Mouse (Mus musculus) heart, postnatal 0 days (tissue): ENCODE measurements at regions not wholly inside any gene's neighbourhood (a gene's known extent, or its start where the extent isn't known, plus 50 kb on each side); places are given as distances from the start of the nearest gene placed in this dataset.

ENCODE experiments used
- ATAC-seq: fragments of 200-750 bp; cut with Nextera tagmentation; 2 replicates; pipeline ENCODE4 v1.8.0; 2017; ENCODE audit warnings: low read depth, moderate number of reproducible peaks, moderate library complexity; ENCODE audit not compliant: insufficient read depth
- DNase-seq: peaks from one replicate; pipeline ENCODE4 v3.0.0-alpha.2; 2016; ENCODE audit warnings: low spot score
- H3K27ac ChIP-seq: fragments of 300-500 bp; sonication (generic); 2 replicates; pipeline ENCODE4 v1.5.1; 2014; ENCODE audit warnings: low read depth, mild to moderate bottlenecking
- H3K27me3 ChIP-seq: fragments of 300-500 bp; sonication (generic); 2 replicates; pipeline ENCODE4 v1.6.1; 2014; ENCODE audit warnings: low read length, mixed read lengths; ENCODE audit not compliant: control insufficient read depth, insufficient read depth
- H3K36me3 ChIP-seq: fragments of 300-500 bp; sonication (generic); replicated peaks from 2 replicates; pipeline ENCODE4 v1.6.1; 2014; ENCODE audit warnings: low read length, mixed read lengths; ENCODE audit not compliant: control insufficient read depth, insufficient read depth
- H3K4me1 ChIP-seq: fragments of 300-500 bp; sonication (generic); 2 replicates; pipeline ENCODE4 v1.6.1; 2014; ENCODE audit warnings: antibody characterized with exemption; ENCODE audit not compliant: control insufficient read depth, insufficient read depth
- H3K4me2 ChIP-seq: fragments of 300-500 bp; sonication (generic); 2 replicates; pipeline ENCODE4 v1.6.1; 2014; ENCODE audit warnings: low read depth, mild to moderate bottlenecking, low read length, moderate library complexity
- H3K4me3 ChIP-seq: fragments of 300-500 bp; sonication (generic); 2 replicates; pipeline ENCODE4 v1.5.1; 2014; ENCODE audit warnings: low read depth, low read length
- H3K9ac ChIP-seq: fragments of 300-500 bp; sonication (generic); replicated peaks from 2 replicates; pipeline ENCODE4 v1.6.1; 2014; ENCODE audit warnings: low read depth, low read length, mixed read lengths
- H3K9me3 ChIP-seq: fragments of 300-500 bp; sonication (generic); replicated peaks from 2 replicates; pipeline ENCODE4 v1.6.1; 2016; ENCODE audit warnings: low read length; ENCODE audit not compliant: control insufficient read depth
- CTCF ChIP-seq: IDR thresholded peaks from 2 replicates; pipeline ENCODE4 v1.5.1; 2016; ENCODE audit warnings: antibody characterized with exemption, control low read depth, low read depth
- EP300 ChIP-seq: IDR thresholded peaks from 2 replicates; pipeline ENCODE4 v1.6.1; 2016; ENCODE audit warnings: antibody characterized with exemption, low read depth
- WGBS: fragments of 180-500 bp; shearing (Covaris S2); extraction: QIAGEN DNeasy Blood & Tissue Kit; methylation state at CpG from one replicate; pipeline ENCODE4 v1.1.7; 2014; 5-methylcytosine and 5-hydroxymethylcytosine counted together

DNA sequence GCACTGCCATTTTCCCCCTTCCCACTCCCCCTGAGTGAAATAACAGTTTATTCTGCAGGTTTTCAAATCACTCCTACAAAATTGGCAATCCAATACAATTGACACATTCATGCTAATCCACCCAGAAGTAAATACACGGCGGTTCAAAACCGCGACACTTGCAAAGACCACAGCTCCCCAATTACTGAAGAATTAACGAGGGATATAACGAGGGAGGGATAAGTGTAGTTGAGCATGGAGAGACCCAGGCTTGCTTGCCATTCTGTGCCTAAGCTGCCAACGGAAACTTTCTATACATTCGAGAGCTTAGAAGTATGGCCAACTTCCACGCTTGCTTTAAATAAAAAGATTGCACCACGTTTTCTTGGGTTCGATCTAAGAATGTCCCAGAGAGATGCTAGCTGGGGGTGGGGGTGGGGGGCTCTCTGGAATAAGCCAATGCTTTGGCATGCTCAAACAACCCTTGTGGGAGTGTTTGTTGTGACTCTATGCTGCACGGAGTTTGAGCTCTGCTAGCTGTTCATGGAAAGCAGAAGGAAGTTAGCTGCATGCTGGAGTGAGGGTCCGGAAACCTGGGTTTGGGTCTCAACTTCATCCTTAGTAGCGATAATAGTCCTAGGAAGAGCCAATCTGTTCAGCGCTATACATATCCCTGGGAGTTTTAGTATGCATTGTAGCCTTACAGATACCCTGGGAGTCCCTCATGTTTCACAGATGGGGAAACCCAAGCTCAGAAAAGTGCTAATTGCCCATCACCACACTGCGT lies 98.9 kb upstream of the Nrbf2 start:
- ATAC-seq (no peak), DNase-seq (no peak)
- Histone ChIP-seq H3K4me3 (no peak overlapping the region), H3K27me3 (no peaks in the 10 kb centered on the region), H3K9me3 (no peaks in the 10 kb centered on the region), H3K4me2 (no peak overlapping the region), H3K4me1 (no peaks in the 10 kb centered on the region), H3K27ac (no peak overlapping the region), H3K36me3 (no peaks in the 10 kb centered on the region), H3K9ac (no peak overlapping the region)
- 84% methylated on average over 16 of the region's 16 CpGs for WGBS
- no peak for TF ChIP-seq EP300
- no peak for TF ChIP-seq CTCF

DNA sequence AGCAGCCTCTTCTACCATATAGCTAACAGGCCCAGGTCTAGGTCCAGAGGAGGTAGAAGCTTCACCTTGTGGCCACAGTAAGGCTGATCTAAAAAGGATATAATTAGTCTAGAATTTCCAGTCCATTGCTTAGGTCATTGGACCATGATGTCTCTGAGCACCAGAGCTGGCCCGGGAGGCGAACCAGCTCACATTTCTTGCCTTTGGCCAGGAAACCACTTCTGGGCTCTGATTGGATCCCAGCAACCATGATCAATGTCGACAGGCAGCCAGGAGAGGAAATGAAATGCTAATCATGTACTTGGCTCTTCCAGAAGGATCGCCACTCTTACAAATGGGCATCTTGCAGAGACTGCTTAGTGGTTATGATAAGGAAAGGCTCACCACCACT lies 99.5 kb upstream of the Nrbf2 start:
- ATAC-seq (no peak), DNase-seq (no peak)
- H3K36me3 ChIP-seq: no peaks in the 10 kb centered on the region
- H3K9me3 ChIP-seq: no peaks in the 10 kb centered on the region
- no peak overlapping the region for H3K9ac ChIP-seq
- TF ChIP-seq CTCF (no peak), EP300 (no peak)
- no peaks in the 10 kb centered on the region for H3K4me1 ChIP-seq
- 71% methylated on average over 4 of the region's 4 CpGs for WGBS
- H3K4me2 ChIP-seq: no peak overlapping the region
- no peaks in the 10 kb centered on the region for H3K27me3 ChIP-seq
- H3K4me3 ChIP-seq: no peak overlapping the region
- H3K27ac ChIP-seq: no peak overlapping the region

DNA sequence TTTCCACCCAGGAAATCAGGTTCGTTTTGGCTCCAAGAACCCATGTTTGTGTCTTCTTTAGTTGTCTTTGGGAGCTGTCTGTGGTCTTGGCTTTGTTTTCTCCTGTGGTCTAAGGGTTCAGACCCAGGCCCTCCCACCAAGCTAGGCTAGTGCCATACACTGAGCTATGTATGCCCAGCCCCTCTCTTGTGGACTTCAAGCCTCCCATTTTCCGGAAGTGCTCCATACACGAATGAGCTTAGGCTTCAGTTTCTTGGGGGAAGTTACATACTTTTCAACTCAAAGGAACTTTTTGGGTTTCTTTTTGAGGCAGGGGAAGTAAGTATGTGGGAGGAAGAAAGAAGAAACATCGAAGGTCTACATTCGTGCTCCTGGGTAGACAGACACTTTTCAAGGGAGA lies 100.9 kb upstream of the Nrbf2 start:
- WGBS: 64% methylated on average over 5 of the region's 5 CpGs
- Histone ChIP-seq H3K4me1 (no peaks in the 10 kb centered on the region), H3K4me2 (no peak overlapping the region)

DNA sequence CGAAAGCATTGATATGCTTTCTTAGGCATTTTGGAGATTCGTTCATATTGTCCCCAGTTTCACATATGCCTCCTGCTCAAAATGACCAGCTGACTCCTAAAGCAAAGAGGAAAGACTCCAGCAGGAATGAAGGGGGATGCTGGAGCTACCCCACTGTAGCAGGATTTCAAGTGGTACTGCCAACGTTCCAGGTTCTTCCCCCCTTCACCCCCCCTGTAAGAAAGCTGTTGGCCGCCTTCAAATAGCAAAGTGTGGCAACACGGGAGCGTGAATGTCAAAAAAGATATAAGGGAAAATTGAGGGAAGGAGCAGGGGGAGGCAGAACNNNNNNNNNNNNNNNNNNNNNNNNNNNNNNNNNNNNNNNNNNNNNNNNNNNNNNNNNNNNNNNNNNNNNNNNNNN lies 103.7 kb upstream of the Nrbf2 start:
- TF ChIP-seq CTCF (no peak), EP300 (no peak)
- H3K36me3 ChIP-seq: no peaks in the 10 kb centered on the region
- ATAC-seq: no peak
- 59% methylated on average over 5 of the region's 6 CpGs for WGBS
- H3K4me1 ChIP-seq: no peaks in the 10 kb centered on the region
- no peak overlapping the region for H3K4me3 ChIP-seq
- H3K27ac ChIP-seq: no peak overlapping the region
- DNase-seq: no peak
- H3K27me3 ChIP-seq: no peaks in the 10 kb centered on the region
- H3K4me2 ChIP-seq: no peak overlapping the region
- H3K9ac ChIP-seq: no peak overlapping the region
- H3K9me3 ChIP-seq: no peaks in the 10 kb centered on the region

More for the DNA sequence above, 100.9 kb upstream of the Nrbf2 start:
- Histone ChIP-seq H3K36me3 (no peaks in the 10 kb centered on the region), H3K4me3 (no peak overlapping the region), H3K27ac (no peak overlapping the region), H3K9me3 (no peaks in the 10 kb centered on the region), H3K27me3 (no peaks in the 10 kb centered on the region), H3K9ac (no peak overlapping the region)
- TF ChIP-seq CTCF: no peak
- TF ChIP-seq EP300: no peak
- DNase-seq (no peak), ATAC-seq (no peak)

DNA sequence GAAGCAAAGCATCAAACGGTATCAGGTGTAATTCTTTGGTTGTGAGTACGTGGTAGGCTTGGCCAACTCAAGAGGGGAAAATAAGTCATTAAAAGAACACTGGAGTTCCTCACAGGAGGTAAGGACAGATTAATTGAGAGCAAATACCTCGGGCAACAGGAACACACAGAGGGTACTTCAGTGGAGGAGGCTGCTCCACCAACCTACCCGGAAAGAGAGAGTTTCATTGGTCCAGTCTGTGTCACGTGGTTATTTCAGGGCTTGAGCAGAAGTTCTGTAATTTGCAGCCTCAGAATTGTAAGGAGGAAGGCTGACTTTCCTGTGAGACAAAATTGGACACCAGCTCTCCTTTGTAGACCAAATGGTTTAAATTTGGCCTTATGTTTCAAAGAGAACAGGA lies 115.3 kb upstream of the Nrbf2 start:
- H3K9ac ChIP-seq: no peak overlapping the region
- no peak overlapping the region for H3K27ac ChIP-seq
- no peaks in the 10 kb centered on the region for H3K36me3 ChIP-seq
- 59% methylated on average over 5 of the region's 5 CpGs for WGBS
- H3K27me3 ChIP-seq: no peaks in the 10 kb centered on the region
- no peaks in the 10 kb centered on the region for H3K4me1 ChIP-seq
- ATAC-seq: no peak
- no peak for DNase-seq
- H3K4me3 ChIP-seq: no peak overlapping the region
- no peak overlapping the region for H3K4me2 ChIP-seq
- H3K9me3 ChIP-seq: no peaks in the 10 kb centered on the region
- TF ChIP-seq EP300 (no peak), CTCF (no peak)

DNA sequence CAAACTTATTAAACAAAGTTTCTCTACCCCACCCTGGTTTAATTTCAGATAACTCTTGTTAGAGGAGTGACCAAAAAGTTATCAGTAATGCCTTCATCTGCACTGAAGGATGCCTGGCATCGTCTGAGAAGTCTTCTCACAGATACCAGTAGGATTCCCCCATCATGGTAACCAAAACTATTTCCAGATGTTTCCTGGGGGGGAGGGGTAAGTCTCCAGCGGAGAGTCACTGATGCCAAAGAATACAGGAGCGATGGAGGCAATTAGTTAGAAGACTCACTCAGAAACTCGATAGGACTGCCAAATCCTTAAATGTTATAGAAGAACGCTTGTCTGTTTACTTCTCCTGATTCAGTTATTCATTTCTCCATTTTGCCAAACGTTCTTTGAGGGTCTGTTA lies 116.3 kb upstream of the Nrbf2 start:
- no peak for DNase-seq
- ATAC-seq: no peak

More for the DNA sequence above, 116.3 kb upstream of the Nrbf2 start:
- Histone ChIP-seq H3K4me3 (no peak overlapping the region), H3K4me2 (no peak overlapping the region), H3K36me3 (no peaks in the 10 kb centered on the region), H3K9ac (no peak overlapping the region), H3K4me1 (no peaks in the 10 kb centered on the region), H3K9me3 (no peaks in the 10 kb centered on the region), H3K27ac (no peak overlapping the region), H3K27me3 (no peaks in the 10 kb centered on the region)
- TF ChIP-seq CTCF (no peak), EP300 (no peak)
- WGBS: 44% methylated on average over 6 of the region's 6 CpGs
